Mouse (Mus musculus) forebrain, embryonic 11.5 days (tissue): ENCODE data around the gene Myh6. TPM values are rescaled to one million over a fixed set of nuclear protein-coding genes. Genes with fewer than 3 reads are reported as not detected.

Experiments used
- ATAC-seq: fragments of 200-750 bp; cut with Nextera tagmentation; replicated peaks from 2 replicates; pipeline ENCODE4 v1.8.0; 2017; ENCODE audit warnings: moderate TSS enrichment; ENCODE audit not compliant: low FRiP score
- DNase-seq: peaks from one replicate; pipeline ENCODE4 v3.0.0-alpha.2; 2017; ENCODE audit warnings: low spot score
- H3K27ac ChIP-seq: fragments of 300-500 bp; sonication (generic); 2 replicates; pipeline ENCODE4 v1.5.1; 2014; ENCODE audit warnings: low read depth, low read length
- H3K27me3 ChIP-seq: fragments of 300-500 bp; sonication (generic); 2 replicates; pipeline ENCODE4 v1.6.1; 2014; ENCODE audit warnings: mild to moderate bottlenecking, low read length, mixed read lengths; ENCODE audit not compliant: control insufficient read depth, insufficient read depth
- H3K36me3 ChIP-seq: fragments of 300-500 bp; sonication (generic); 2 replicates; pipeline ENCODE4 v1.6.1; 2014; ENCODE audit warnings: mild to moderate bottlenecking, low read length, moderate library complexity, mixed read lengths; ENCODE audit not compliant: control insufficient read depth, insufficient read depth
- H3K4me1 ChIP-seq: fragments of 300-500 bp; sonication (generic); replicated peaks from 2 replicates; pipeline ENCODE4 v1.6.1; 2014; ENCODE audit warnings: low read length, mixed read lengths; ENCODE audit not compliant: control insufficient read depth, insufficient read depth
- H3K4me2 ChIP-seq: fragments of 300-500 bp; sonication (generic); 2 replicates; pipeline ENCODE4 v1.6.1; 2014; ENCODE audit warnings: low read depth, mild to moderate bottlenecking, low read length, moderate library complexity, mixed read lengths; ENCODE audit not compliant: severe bottlenecking
- H3K4me3 ChIP-seq: fragments of 300-500 bp; sonication (generic); 2 replicates; pipeline ENCODE4 v1.5.1; 2014; ENCODE audit warnings: low read depth, low read length
- H3K9ac ChIP-seq: fragments of 300-500 bp; sonication (generic); 2 replicates; pipeline ENCODE4 v1.6.1; 2014; ENCODE audit warnings: low read length
- H3K9me3 ChIP-seq: fragments of 300-500 bp; sonication (generic); 2 replicates; pipeline ENCODE4 v1.6.1; 2016; ENCODE audit warnings: low read length, mixed read lengths; ENCODE audit not compliant: control insufficient read depth
- WGBS: fragments of 180-500 bp; shearing (Covaris S2); extraction: QIAGEN DNeasy Blood & Tissue Kit; methylation state at CpG from one replicate; pipeline ENCODE4 v1.1.7; 2014; 5-methylcytosine and 5-hydroxymethylcytosine counted together
- polyA plus RNA-seq: library from polyadenylated mRNA; unstranded; fragments of >200 nt; fragmentation: Nextera tagmentation; extraction: Ambion mirVana; gene quantifications from 2 replicates; pipeline ENCODE4 v1.2.1, GENCODE M21; 2014

Myh6 gene
- polyA plus RNA-seq, 1 experiment from 2014 or later = not detected

DNA sequence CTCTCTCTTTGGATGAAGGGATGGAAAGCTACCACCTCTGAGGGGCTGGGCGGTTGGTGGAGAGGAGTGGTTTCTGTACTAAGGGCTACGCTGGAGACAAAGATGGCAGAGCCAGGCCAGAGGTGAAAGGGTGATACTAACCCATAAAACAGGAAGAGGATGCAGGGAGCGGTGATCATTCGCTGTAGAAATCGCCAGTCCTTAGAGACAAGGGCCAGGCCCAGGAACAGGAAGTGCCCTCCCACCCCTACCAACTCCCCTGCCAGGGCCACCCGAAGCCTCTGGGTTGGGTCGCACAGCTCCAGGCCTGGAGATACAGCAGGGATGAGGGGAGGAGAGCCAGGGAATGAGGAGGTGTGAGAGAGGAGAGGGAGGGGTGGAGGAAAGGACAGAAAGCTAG is 58.0 kb downstream of the Myh6 start:
- Histone ChIP-seq H3K27ac (no peak overlapping the region), H3K4me2 (no peak overlapping the region), H3K9ac (no peak overlapping the region), H3K36me3 (peaks cover 3% of the 10 kb centered on the region; the same call in 1 of the 2 replicates), H3K4me3 (no peak overlapping the region), H3K27me3 (no peaks in the 10 kb centered on the region), H3K4me1 (peaks cover 6% of the 10 kb centered on the region), H3K9me3 (no peaks in the 10 kb centered on the region)
- 77% methylated on average over 7 of the region's 7 CpGs for WGBS
- ATAC-seq (no peak), DNase-seq (no peak)

DNA sequence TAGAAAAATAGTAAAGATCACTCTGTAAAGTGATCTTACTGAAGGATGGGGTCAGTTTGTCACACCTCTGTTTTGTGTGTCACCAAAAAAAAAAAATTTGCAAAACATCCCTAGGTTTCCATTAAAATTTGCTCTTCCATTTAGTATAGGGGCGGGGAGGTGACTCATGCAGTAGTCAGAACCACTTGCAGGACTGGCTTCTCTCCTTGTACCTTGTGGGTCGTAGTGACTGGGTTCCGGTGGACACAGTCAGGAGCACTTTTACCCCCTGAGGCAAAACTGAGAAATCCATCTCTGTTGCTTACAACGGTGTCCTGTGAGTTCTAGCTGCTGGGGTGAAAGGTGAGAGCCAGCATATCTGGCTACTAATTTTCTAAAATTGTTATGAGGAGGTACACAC is 63.1 kb downstream of the Myh6 start:
- H3K36me3 ChIP-seq = peaks cover 3% of the 10 kb centered on the region; the same call in 1 of the 2 replicates

DNA sequence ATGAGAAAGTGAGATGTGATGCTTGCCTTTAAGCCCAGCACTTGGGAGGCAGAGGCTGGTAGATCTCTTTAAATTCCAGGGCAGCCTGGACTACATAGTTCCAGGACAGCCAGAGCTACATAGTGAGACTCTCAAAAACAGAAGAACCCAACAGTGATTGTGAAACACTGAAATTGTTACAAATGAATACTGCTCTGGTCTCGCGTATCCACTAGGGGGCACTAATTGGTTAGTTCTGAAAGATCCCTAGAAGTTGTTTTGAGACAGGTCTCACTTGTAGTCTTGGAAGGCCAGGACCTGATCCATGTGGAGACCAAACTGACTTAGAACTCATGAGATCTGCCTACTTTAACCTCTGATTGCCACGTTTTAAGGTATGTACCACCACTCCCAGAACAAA is 66.3 kb downstream of the Myh6 start:
- H3K27ac ChIP-seq = no peak overlapping the region
- H3K4me1 ChIP-seq = peaks cover 5% of the 10 kb centered on the region
- DNase-seq (peak; percentile 72), ATAC-seq (peak; percentile 64)
- H3K4me2 ChIP-seq = no peak overlapping the region
- no peak overlapping the region for H3K9ac ChIP-seq
- H3K9me3 ChIP-seq = no peaks in the 10 kb centered on the region
- no peak overlapping the region for H3K4me3 ChIP-seq
- H3K36me3 ChIP-seq = peaks cover 8% of the 10 kb centered on the region
- WGBS = under 1% methylated on average over 3 of the region's 3 CpGs
- no peaks in the 10 kb centered on the region for H3K27me3 ChIP-seq

More for the DNA sequence above, 63.1 kb downstream of the Myh6 start:
- no peaks in the 10 kb centered on the region for H3K4me1 ChIP-seq
- no peak for DNase-seq
- no peak overlapping the region for H3K4me3 ChIP-seq
- no peak overlapping the region for H3K27ac ChIP-seq
- H3K27me3 ChIP-seq = no peaks in the 10 kb centered on the region
- no peaks in the 10 kb centered on the region for H3K9me3 ChIP-seq
- no peak overlapping the region for H3K9ac ChIP-seq
- no peak for ATAC-seq
- WGBS = 94% methylated on average over 4 of the region's 4 CpGs
- no peak overlapping the region for H3K4me2 ChIP-seq

DNA sequence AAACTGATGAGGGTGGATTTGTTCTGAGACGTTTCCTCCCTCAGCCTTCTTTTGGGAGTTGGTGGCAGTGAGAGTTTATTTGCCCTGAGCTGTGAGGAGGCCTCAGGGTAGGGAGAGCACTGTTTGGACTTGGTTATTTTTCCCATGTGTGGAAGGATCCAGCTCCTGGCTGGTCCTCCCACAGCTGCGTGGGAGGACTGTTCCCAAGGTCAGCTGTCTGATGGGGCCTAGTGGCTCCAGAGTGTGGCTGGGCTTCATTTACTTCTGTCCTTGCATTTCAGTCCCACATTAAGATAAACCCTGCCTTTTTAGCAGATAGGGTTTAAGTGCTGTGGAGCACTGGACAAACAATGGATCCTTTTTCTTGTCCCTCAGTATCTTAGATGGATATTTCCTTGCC is 69.3 kb downstream of the Myh6 start:
- 65% methylated on average over 2 of the region's 2 CpGs for WGBS
- peaks cover 7% of the 10 kb centered on the region for H3K4me1 ChIP-seq
- no peaks in the 10 kb centered on the region for H3K9me3 ChIP-seq
- no peak overlapping the region for H3K4me3 ChIP-seq
- no peak overlapping the region for H3K9ac ChIP-seq
- no peak overlapping the region for H3K27ac ChIP-seq
- DNase-seq = no peak
- no peak for ATAC-seq
- no peak overlapping the region for H3K4me2 ChIP-seq
- no peaks in the 10 kb centered on the region for H3K27me3 ChIP-seq
- peaks cover 8% of the 10 kb centered on the region for H3K36me3 ChIP-seq

DNA sequence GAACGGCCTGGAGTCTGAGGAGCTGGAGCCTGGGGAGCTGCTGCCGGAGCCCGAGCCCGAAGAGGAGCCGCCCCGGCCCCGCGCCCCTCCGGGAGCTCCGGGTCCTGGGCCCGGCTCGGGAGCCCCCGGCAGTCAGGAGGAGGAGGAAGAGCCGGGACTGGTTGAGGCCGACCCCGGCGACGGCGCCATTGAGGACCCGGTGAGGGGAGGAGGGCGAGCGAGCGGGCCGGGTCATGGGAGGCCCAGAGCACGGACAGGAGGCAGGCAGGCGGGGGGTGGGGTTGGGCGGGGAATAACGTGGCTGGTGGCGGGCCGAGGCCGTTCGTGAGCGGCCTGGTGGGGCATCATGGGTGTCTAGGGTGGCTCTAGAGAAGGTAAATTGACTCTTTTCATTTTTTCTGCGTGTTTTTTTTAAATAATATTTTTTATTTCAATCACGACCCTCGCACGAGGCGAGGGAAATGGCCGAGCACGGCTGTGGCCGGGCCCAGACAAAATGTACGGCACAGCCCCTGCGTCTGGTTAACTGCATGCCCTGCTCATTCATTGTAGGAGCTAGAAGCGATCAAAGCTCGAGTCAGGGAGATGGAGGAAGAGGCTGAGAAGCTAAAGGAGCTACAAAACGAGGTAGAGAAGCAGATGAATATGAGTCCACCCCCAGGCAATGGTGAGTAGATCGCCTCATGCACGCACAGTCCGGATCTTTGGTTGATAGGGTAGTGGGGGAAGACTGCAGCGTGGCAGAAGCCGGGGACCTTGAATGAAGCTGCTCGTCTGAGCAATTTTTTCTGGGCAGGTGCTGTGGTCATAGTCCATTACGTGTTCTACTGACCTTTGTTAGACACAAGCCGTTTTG is 72.2 kb downstream of the Myh6 start:
- peak overlapping the region; percentile 79 for H3K4me2 ChIP-seq
- peak overlapping the region; percentile 99 for H3K9ac ChIP-seq
- no peaks in the 10 kb centered on the region for H3K9me3 ChIP-seq
- H3K27me3 ChIP-seq = no peaks in the 10 kb centered on the region
- DNase-seq (peak; percentile 86), ATAC-seq (peak; percentile 67)
- peaks cover 7% of the 10 kb centered on the region for H3K4me1 ChIP-seq
- peaks cover 8% of the 10 kb centered on the region for H3K36me3 ChIP-seq
- WGBS = under 1% methylated on average over 54 of the region's 54 CpGs
- H3K4me3 ChIP-seq = peak overlapping the region; percentile 99
- peak overlapping the region; percentile 92 for H3K27ac ChIP-seq

DNA sequence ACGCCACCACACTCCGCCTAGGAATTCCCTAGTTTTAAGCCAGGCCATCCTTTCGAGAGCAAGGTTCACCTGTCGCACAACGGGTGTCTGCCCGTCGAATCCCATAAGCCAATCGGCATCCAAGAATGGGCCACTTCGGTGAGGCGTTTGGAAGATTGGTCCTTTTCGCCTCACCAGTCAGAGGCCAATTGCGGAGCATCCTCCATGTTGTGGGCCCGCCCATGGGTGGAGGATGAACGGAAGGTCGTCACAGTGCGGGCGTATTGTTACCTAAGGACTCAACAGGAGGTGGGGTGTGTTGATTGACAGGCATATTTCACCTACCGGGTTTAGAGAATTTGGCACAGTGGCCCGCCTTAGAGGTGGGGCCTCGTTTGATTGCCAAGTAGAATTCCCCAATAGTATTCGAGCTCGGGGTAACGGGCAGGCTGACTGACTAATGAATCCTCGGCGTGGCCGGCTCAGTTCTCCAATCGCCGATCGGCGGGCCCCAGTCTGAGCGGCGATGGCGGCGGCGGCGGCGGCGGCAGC is 73.0 kb downstream of the Myh6 start:
- H3K4me2 ChIP-seq = peak overlapping the region; percentile 53
- no peaks in the 10 kb centered on the region for H3K27me3 ChIP-seq
- peak; percentile 97 for DNase-seq
- H3K9me3 ChIP-seq = no peaks in the 10 kb centered on the region
- peaks cover 8% of the 10 kb centered on the region for H3K36me3 ChIP-seq
- H3K27ac ChIP-seq = peak overlapping the region; percentile 92
- under 1% methylated on average over 38 of the region's 38 CpGs for WGBS
- peaks cover 7% of the 10 kb centered on the region for H3K4me1 ChIP-seq
- peak overlapping the region; percentile 99 for H3K9ac ChIP-seq
- H3K4me3 ChIP-seq = peak overlapping the region; percentile 99
- ATAC-seq = peak; percentile 98

DNA sequence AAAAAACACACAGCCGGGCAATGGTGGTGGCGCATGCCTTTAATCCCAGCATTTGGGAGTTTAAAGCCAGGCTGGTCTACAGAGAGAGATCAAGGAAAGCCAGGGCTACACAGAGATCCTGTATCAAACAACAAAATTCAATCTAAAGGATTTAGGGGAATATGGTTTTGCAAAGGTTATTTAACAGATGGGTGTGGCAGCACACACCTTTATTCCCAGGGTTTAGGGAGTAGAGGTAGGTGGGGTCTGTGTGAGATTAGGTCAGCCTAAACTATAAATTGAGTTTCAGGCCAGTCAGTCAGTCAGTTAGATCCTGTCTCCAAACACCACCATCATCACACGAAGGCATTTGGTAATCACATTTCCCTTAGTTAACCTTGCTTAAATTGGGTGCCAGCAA is 74.5 kb downstream of the Myh6 start, which contains the start of gene Pabpn1:
TSS of gene Pabpn1 (plus strand) at position 301 of the 400 bp plus-strand sequence.
- H3K4me1 ChIP-seq = peaks cover 7% of the 10 kb centered on the region
- H3K9ac ChIP-seq = peak within 1 kb of the TSS; percentile 52
- H3K36me3 ChIP-seq = peaks cover 7% of the 10 kb centered on the region
- H3K27ac ChIP-seq = peak within 1 kb of the TSS; percentile 69; the same call in 1 of the 2 replicates
- ATAC-seq = no peak
- DNase-seq = no peak
- 93% methylated on average over 3 of the region's 3 CpGs for WGBS
- H3K9me3 ChIP-seq = no peaks in the 10 kb centered on the region
- H3K27me3 ChIP-seq = no peaks in the 10 kb centered on the region
- H3K4me2 ChIP-seq = peak within 1 kb of the TSS; percentile 53
- peak within 1 kb of the TSS; percentile 99 for H3K4me3 ChIP-seq
